Mouse (Mus musculus): ENCODE measurements at regions not wholly inside any gene's neighbourhood (a gene's known extent, or its start where the extent isn't known, plus 50 kb on each side); places are given as distances from the start of the nearest gene placed in this dataset.

- no peak for DNase-seq
Observed at GRCm38 (mm10) chr2:128217784-128218467, 92.1 kb downstream of the Bcl2l11 start.

DNA sequence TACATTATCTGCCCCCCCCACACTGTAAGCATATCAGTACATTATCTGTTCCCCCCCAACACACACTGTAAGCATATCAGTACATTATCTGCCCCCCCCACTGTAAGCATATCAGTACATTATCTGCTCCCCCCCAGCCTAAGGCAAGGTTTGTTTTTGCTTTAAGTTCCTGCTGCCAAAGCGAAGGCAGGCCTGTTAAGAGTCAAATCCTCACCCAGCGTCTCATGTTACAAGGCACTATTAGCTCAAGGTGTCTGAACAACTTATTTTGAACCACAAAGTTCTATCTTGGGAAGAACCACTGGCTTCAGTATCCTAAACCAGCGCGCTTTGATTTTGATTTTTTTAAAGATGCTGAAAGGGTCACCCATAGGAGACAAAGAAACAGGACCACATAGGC lies 93.1 kb downstream of the Bcl2l11 start:
- DNase-seq = no peak

DNA sequence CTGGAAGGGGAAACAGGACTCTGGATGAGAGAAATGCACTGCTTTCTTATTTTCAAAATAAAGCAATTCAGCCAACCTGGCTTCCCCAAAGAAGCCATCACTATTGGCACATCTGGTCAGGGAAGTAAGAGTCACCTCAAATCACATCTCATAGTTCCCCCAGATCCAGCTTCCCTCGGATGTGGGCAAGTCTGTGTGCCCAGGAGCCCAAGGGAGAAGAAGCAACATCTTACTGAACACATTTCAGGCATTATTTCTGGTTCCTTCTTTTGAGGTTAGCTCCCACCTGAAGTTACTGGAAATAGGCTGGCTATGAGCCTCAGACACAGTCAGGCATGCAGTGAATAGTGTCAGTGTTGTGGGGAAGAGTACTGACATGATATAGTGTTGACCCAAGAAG lies 95.2 kb downstream of the Bcl2l11 start:
- DNase-seq = no peak

DNA sequence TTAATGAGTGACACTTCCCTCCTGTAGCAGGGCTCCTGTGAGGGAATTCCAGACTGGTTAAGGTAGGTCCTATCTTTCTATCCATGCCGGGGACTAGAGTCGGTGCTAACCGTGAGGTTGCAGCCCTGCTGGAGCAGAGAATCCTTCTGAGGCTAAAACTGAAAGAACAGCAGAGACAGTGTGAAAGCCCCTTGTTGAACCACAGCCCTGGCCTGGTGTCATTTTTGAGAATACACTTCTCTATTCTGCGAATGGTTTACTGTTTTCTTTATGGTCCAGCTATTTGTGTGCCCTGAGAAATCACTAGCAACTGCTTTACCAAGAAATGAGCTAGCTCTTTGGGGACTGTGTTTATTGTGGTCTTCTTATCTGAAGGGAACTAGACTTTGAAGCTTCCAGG lies 95.8 kb downstream of the Bcl2l11 start:
- no peak for DNase-seq

GRCm38 (mm10) chr2:128226465-128227047 lies 100.7 kb downstream of the Bcl2l11 start:
- no peak for DNase-seq

DNA sequence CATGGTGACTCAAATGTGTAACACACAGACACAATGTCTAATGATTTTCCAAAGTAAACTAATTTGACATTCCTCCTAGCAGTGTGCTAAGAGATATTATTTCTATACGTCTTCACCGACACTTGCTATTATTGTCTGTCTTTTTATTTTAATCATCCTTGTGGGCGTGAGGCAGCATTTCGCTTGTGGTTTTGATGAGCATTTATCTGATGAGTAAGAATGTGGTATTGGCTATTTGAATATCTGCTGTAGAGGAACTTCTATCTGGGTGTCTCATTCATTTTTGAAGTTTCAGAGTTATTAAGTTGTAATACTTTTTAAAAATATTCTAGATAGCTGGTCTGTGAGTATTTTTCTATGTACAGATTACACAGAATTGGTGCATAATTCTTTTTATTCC lies 103.9 kb downstream of the Bcl2l11 start:
- DNase-seq = no peak

- no peak for DNase-seq
Observed at GRCm38 (mm10) chr2:128230921-128231320, 105.1 kb downstream of the Bcl2l11 start.

DNA sequence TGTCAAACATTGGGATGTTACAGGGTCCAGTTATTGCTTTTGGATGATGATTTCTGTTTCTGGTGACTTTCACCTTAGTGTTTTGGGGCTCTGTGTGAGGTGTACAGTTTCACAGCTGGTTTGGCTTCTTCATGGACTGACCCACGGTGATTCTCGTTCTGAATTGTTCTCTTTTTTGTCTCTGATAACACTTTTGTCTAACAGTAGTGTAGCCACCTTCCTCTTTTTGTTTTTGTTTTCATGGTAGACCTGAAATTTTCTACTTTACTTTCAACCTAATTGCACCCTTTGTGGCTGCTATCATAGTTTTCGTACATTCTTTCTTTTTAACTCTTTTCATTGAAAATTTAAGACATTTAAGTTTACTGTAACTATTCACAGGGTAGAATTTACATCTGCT lies 105.5 kb downstream of the Bcl2l11 start:
- no peak for DNase-seq

DNA sequence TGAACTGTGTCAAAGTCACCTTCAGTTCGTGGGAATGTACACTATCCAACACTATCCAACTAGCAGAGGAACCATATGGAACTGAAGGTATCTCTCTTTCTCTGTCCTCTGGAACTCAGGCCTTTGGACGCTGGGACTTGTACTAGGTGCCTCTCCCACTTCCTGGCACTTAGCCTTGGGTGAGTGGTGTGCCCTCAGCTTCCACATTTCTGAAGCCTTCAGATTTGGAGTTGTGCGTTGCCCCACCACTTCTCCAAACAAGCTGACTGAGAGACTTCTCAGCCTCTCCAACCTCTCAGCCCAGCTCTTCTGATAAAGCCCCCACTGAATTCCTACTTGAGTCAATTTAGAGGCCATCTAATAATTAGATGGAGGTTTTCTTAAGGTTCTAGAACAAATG lies 106.2 kb downstream of the Bcl2l11 start:
- no peak for DNase-seq

DNA sequence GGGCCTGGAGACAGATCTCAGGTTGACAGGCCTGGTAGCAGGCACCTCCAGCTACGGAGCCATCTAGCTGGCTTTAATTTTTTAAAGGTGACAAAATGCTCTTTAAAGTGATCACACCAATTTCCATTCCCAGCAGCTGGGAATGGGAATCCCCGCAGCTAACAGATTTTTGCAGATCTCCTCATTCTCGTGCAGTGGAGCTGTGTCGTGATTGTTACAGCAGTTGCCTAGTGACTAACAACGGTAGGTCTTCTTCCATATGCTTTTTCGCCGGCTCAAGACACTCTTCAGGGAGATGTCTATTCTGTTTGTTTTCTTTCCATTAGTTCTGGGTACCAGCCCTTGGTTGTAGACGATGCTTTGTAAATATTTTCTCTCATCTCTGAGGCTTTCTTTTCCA lies 109.3 kb downstream of the Bcl2l11 start:
- no peak for DNase-seq

GRCm38 (mm10) chr2:128239451-128239850 lies 113.6 kb downstream of the Bcl2l11 start:
- no peak for DNase-seq

DNA sequence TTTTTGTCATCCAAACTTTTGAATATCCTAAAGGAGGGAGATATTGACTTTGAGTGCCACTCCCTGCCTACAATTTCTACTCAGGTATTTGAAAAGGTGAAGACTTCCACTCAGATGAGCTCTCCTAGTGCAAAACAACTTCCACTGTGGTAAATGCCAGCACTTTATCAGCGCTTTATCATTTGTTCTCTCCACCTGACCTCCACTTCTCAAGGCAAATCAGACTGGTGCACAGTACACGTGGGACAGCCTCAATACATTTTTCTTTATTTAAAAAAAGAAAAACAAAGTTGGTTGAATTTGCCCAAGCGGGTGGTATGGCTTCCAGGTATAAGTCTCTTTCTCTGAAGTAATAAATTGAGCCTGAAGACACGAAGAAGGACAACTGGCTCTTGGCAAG lies 114.2 kb downstream of the Bcl2l11 start:
- no peak for DNase-seq

DNA sequence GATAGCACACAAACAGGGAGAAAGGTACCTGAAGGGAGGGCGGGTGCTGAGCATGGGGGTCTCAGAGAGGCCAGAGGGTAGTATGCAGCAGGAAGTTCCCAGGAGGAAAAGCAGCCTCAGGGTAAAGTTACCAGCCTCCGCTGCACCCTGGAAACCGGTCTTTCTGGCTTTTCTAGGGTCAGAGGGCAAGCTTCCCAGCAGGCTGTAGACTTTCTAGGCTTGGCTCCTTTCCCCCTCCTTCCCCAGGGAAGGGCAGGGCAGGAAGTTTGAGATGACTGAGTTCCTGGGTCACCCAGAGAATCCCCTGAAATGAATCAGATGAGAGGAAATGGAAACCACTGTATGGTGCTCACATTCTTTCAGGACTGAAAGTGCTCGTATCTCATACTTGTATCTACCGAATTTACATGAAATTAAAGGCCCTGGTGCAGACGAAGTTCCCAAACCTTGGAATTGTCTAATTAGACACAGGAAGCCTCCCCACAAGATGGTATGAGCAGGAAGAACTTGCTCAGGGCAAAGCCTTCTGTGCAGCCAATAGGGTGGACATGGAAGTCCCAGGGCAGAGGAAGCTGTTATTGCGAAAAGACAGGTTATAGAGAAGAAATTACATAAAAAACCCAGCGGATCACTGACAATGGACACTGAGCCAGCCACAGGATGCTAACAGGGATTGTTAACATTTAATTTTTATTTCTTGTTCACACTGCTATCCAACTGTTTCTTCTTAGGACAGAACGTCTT lies 114.9 kb downstream of the Bcl2l11 start:
- DNase-seq = no peak

DNA sequence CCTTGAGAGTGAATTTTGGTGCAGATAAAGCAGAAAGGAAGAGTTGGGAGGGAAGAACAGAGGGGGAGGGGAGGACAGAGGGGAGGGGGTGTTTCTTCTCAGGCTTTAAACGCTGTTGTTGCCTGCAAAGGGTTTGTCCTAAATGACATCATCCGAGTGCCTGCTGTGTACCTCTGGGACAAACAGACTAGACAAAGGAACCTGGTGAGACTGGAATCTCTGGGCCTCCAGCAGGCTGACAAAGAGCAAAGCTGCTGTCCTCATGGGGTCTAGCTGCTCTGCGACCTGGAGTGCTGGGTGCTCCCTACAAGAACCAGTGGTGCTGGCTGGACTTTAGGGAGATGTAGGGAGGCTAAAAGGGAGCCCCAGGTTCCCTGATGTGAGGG lies 115.4 kb downstream of the Bcl2l11 start:
- DNase-seq = no peak

- DNase-seq = peak; percentile 86 to 91
Observed at GRCm38 (mm10) chr2:128245544-128245943, 119.7 kb downstream of the Bcl2l11 start.

DNA sequence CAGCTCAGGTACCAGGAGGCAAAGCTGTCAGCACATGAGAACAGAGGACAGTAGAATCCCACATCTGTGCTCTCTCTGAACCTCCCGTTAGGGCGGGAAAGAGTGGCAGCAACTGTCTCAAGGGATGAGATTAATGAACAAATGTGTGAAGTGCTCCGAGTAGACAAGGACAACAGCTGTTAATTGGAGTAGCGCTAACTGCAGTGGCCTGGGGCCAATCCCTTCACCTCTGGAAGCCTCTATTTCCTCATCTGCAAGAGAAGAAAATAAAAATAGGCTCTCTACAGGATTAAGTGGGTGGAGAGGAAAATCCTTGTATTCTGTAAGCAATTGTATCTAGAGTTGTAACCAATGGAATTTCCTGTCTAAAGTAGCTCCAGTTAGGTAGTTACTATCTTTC lies 122.1 kb downstream of the Bcl2l11 start:
- no peak for DNase-seq

DNA sequence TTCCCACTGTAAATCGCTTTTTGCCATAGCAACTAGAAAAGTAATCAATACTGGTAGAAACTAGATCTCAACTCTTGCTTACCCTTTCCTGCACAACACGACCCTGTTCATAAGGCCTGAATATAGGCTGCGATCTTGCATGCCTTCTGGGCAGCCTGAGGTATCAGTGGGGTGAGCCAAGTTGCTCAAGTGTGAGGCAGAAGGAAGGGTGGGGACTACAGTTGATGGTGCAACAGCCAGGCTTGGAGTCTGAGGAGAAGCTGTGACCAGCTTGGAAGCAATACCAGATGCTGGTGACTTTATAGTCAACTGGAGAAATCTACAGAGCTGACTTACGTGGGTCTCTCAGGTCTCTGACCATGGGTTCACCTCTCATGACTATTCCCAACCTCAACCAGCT lies 123.3 kb downstream of the Bcl2l11 start:
- no peak for DNase-seq

DNA sequence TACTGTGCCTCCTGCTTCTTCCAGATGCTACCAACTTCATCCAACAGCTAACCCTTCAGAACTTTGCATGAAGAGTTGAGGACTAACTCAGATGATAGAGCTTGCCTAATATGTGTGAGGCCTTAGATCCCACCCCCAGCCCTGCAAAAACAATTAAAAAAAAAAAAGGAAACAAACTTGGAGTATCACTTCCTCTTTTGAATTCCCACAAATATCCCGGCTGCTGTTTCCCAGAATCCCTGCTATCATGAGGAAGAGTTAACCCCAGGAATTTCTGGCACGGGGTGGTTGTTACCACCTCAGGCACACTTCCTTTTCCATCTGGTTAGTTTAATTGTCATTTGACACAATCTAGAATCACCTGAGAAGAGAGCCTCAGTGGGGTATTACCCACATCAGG lies 123.8 kb downstream of the Bcl2l11 start:
- no peak for DNase-seq

DNA sequence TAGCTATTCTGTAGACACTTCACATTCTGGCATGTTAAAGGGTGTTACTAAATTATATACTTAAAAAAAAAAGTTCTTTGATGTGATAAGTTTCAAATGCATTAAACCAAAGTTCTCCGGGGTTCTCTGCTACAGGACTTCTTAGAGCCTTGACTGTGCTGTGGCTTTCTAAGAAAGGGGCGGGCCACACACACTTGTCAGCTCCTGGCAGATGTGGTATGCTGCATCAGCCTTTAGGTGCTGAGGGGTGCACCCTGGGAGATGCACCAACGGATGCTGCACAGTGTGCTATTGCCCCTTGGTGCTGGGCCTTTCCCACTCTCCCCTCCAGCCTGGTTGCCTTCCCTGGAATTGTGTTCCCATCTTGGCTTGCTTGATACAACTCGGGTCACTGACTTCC lies 125.0 kb downstream of the Bcl2l11 start:
- DNase-seq = no peak

DNA sequence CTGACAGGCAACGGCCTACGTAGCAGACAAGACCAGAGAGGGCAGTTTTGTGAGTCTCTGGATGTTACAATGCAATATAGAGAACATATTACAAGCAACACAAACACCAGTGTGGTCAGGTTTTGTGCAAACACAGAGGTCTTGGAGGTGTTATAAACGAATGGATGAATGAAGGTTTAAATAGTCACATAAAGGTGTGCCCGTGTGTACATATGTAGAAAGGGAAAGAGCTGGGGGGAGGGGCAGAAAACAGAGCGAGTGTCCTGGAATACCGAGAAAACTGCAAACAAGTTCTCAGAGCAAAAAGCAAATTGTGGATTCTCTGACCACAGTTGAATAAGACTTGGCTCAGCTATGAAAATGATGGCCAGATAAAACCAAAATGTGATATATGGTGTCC lies 130.8 kb downstream of the Bcl2l11 start:
- DNase-seq = no peak

DNA sequence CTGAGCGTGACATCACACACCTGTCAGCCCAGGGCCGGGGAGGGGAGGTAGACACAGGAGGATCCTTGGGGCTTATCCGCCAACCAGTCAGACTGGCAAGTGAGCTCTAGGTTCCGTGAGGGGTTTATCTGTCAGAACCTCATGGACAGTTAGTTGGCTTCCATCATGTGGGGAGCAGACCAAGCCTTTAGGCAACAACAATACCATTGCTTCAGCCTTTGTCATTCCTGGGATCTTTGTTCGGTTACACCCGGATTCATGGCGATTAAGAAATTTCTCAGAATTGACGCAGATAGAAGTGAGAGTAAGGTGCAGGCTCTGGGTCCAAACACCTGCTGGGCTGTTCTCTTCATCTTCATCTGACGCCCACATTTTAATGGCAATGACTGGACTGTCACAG lies 131.4 kb downstream of the Bcl2l11 start:
- no peak for DNase-seq

DNA sequence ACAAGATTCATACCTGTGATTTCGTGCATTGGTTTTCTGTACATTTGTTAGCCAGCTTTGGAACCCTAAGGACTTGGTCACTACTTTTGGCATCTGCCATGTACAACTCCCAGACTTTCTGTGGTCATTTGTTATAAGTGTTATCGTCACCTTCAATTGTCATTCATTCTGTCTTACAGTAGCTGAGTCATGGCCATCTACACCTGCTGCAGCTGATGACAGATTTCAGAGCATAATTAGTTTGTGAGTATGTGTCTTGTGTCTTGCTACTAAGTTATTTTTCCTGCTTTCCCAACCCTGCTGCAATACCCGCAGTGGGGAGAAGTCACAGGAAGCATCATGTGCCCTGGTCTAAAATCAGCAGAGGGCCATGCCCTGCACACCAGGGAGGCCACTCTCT lies 138.0 kb downstream of the Bcl2l11 start:
- no peak for DNase-seq

- DNase-seq = no peak
Observed at GRCm38 (mm10) chr2:128265014-128265990, 139.5 kb downstream of the Bcl2l11 start.

All from cerebellum, adult 18-20 months (tissue).